Mouse (Mus musculus) monocyte, adult 59 days (primary cell): ENCODE data around the gene Cyp3a57. TPM values are rescaled to one million over a fixed set of nuclear protein-coding genes. Genes with fewer than 3 reads are reported as not detected.

Experiments used
- total RNA-seq, 2 experiments: library from RNA; stranded (reverse); gene quantifications; one replicate each; pipeline ENCODE4 v1.2.4; 2023

Cyp3a57 gene
- total RNA-seq, result not detected

GRCm38 (mm10) chr5:145344941-145345340 is at the start of gene Cyp3a57:
Gene Cyp3a57 (plus strand): TSS chr5:145345279.

Other genes with a start within 250 kb of the Cyp3a57 start
- gene Arpc1b, start 231.1 kb upstream of the Cyp3a57 start, total RNA-seq, result 1,000 to 10,000 TPM; 1,041 to 1,090 TPM
- gene Pdap1, start 205.0 kb upstream of the Cyp3a57 start, total RNA-seq, result 10 to 100 TPM; 31.8 to 52.5 TPM
- 100 to 1,000 TPM; 107 to 112 TPM for gene Bud31, start 204.9 kb upstream of the Cyp3a57 start, total RNA-seq
- gene Ptcd1, start 178.2 kb upstream of the Cyp3a57 start, total RNA-seq, result 10 to 100 TPM; 12.3 to 14.1 TPM
- gene Cpsf4, start 178.1 kb upstream of the Cyp3a57 start, total RNA-seq, result 10 to 100 TPM; 33.2 to 38.2 TPM
- gene Atp5j2, start 153.2 kb upstream of the Cyp3a57 start, total RNA-seq, result 100 to 1,000 TPM; 111 to 147 TPM
- 10 to 100 TPM; 18.3 to 21.6 TPM for gene Zkscan14, start 143.4 kb upstream of the Cyp3a57 start, total RNA-seq
- gene Zkscan5, start 140.7 kb upstream of the Cyp3a57 start, total RNA-seq, result 1 to 10 TPM; 5.4 to 5.9 TPM
- gene Zfp655, start 113.6 kb upstream of the Cyp3a57 start, total RNA-seq, result 100 to 1,000 TPM; 103 to 118 TPM
- gene Zscan25, start 64.8 kb upstream of the Cyp3a57 start, total RNA-seq, result 10 to 100 TPM; 14.0 to 18.3 TPM
- gene Cyp3a16, start 124.4 kb downstream of the Cyp3a57 start, total RNA-seq, result not detected
- gene Cyp3a41b, start 239.5 kb downstream of the Cyp3a57 start, total RNA-seq, result not detected